Mouse (Mus musculus) adipocyte (in vitro differentiated cells): ENCODE data around the gene Klf6.
A peak's percentile ranks its signal among the peaks of the same experiment; 100 is the strongest.

Source experiments
- DNase-seq: peaks from one replicate; pipeline ENCODE4 v3.0.0-alpha.2; 2016; ENCODE audit warnings: low spot score

The Klf6 gene

DNA sequence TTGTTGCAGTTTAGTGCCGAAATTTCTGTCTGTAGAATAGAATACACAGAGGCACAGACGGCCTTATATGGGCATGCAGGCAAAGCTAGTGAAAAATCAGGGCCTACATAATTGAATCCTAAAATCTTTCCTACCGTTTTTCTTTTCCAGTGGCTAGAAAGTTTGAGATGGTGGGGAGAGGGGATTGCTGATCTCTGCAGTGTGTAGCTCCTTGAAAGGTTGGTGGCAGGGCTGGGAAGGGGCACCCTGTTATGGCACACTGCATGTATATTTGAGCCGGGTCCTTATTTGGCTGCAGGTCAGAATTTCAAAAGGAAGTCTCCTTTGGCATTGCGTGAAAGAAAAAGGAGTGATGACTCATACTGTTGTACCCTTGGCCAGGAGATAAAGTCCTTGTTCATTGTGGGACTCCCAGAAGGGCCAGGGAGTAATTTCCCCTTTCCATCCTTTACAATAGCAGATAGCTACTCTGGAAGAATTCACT lies 2.2 kb downstream of the Klf6 start:
- DNase-seq, result peak; percentile 71

DNA sequence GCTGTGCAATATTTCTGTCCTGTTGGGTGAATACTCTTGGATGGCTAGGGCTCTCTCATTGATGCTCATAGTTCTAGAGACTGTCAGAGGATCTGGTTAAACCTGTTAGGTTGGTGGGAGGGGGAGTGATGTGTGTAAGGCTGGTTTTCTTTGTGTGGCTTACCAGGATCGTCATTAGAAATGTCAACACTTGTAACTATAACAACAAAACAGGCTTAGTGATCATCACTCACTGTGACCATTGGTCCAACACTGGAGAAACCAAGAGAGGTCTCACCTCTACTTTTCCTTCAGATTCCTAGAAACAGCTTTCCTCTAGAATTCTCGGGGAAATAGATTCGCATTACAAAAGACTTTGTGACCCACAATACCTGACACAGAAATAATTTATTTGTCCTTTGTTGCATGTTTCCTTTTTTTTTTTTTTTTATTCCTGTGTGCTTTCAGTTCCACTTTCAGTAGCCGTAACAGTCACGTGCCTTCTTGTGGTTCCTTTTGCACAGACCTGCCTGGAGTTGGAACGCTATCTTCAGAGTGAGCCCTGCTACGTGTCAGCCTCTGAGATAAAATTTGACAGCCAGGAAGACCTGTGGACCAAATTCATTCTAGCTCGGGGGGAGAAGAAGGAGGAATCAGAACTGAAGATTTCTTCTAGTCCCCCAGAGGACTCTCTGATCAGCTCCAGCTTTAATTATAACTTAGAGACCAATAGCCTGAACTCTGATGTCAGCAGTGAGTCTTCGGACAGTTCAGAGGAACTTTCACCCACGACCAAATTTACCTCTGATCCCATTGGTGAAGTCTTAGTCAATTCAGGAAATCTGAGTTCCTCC lies 3.2 kb downstream of the Klf6 start:
- DNase-seq, result no peak

DNA sequence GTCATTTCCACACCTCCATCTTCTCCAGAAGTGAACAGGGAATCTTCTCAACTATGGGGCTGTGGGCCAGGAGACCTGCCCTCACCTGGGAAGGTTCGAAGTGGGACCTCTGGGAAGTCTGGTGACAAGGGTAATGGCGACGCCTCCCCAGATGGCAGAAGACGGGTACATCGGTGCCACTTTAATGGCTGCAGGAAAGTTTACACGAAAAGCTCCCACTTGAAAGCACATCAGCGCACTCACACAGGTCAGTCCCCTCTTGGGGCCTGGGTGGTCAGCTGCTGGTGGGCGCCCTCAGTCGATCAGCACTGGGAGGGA lies 3.8 kb downstream of the Klf6 start:
- no peak for DNase-seq

DNA sequence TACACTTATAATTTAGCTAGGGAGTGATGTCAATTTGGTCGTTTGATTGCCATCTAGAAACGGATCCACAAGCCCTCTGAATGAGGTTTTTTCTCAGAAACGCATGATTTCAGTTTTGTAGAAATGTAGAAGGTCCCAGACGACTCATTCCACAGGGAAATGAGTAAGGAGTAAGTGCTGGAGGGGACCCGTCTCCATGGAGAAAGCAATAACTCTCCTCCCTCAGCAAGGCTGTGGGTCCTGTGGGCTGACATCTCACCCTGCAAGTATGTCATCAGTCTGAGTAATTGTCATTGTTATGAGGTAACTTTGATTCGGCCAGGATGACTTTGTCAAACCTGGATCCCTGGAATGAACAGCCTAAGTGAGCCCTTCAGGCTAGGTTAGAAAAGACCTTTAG lies 4.8 kb downstream of the Klf6 start:
- DNase-seq, result no peak

DNA sequence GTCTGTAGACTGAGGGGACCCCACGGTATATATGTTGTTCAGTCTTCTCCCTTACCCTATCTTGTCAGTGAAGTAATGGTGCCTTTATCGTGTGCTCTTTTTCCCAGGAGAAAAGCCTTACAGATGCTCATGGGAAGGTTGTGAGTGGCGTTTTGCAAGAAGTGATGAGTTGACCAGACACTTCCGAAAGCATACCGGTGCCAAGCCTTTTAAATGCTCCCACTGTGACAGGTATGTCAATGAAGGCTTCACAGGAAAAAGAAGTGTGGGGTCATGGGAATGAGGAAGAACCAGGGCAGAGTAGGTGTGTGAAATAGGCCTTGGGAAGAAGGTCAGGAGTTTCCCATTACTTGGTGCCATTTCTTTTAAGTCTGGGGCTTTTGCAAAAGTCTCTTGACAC lies 5.2 kb downstream of the Klf6 start:
- no peak for DNase-seq

DNA sequence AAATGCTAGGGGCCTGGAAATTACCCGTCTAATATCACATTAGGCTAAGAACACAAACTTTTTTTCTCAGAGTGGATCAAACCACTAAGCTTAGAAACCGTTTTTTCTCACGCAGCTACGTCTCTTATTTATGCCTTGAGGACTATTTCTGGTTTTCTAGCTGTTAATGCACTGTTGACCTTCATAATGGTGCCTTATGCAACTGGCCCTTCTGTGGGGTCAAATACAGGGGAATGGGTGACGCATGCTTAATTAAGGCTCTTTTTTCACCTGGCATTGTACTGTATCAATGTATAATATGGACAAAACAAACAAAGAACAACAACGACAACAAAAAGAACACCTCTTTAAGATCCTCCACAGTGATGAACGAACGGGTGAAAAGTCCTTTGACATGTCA lies 7.1 kb downstream of the Klf6 start:
- peak; percentile 51 for DNase-seq

DNA sequence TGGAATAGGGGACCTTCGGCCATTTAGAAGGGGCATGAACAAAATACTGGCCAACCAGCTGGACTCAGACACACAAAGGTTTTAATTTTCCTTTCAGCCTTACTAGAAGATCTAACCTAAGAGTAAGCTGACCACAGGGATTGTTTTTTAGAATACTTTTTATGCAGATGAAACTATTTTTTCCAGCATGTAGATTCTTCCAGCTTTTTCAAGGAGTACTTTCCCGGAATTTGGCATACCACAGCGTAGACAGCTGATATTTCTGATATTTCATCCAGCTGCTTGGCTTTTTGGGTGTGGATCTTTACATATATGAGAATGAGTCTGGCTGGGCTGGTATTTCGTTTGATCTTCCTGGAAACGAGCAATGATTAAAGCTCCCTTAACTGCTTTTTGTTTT lies 8.2 kb downstream of the Klf6 start:
- DNase-seq, result no peak

DNA sequence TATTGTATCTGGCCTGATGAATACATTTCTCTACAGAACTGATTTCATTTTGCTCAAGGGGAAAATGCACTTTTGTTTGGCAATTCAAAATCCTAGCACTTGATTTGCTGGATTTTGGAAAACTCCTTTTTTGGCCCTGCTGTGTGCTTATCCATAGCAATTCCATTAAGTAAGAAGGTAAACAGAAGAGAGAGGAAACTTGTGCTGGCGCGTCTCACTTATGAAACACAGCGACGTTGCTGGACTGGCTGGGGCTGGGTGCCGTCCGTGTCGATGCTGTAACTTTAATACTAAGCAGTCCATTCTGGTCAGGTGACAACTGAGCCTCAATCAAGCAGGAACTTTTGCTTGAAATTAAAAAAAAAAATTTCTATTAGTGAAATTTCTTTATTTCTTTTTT lies 8.6 kb downstream of the Klf6 start:
- DNase-seq, result peak; percentile 76

DNA sequence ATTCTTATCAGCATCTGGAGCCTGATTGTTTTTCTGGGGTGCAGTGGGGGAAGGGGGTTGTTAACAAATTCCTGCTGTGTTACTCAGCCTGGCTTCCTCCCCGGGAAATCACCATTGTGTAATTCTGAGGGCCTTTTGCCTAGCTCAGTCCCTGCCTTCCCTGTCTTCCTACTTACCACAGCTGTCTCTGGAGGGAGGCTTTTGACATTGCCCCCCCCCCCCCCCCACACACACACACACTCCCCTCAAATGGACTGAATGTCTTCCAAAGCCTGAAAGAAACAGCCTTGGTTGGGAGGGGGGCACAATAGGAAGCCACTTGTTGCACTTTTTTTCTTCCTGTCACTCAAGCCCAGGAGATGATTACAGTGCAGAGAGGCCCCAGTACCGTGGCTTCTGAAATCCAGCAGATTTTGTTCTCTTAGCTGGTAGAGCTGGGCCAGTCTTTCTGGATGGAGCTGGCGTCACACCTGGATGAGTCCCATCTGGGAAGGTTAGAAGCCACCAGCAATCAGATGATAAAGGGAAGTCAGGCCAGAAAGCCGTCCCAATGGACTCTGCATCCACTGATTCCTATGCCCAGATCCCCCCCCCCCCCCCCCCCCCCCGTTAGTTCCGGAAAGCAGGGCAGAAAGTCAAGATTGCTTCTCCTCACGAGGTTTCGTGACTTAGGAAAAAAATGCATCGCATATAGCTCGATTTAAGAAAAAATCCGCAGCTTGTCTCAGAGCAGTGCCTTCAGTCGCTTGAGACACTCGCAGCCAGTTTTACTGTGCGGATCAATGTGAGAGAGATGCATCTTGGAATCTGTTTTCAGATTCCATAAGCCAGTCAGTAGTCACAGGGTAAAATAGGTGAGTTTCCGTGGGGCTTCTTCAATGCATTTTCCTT lies 9.3 kb downstream of the Klf6 start:
- DNase-seq, result peak; percentile 95

DNA sequence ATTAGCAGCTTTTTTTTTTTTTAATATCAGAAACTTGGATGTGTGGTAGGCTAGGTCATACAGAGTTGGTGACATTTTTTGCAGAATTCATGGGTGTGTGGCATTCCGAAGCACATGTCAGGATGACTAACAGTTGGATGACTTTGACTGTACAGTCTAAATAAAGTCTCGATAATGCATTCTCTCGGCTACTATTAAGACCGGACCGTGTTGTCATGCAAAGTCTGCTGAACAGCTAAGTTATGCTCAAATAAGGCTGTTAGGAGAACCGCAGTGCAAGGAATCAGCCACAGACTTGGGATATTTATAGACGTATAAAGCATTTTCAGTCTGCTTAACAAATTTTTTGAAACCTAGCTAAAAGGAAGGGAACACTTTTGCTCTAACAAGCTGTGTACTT lies 10.1 kb downstream of the Klf6 start:
- DNase-seq, result peak; percentile 49

DNA sequence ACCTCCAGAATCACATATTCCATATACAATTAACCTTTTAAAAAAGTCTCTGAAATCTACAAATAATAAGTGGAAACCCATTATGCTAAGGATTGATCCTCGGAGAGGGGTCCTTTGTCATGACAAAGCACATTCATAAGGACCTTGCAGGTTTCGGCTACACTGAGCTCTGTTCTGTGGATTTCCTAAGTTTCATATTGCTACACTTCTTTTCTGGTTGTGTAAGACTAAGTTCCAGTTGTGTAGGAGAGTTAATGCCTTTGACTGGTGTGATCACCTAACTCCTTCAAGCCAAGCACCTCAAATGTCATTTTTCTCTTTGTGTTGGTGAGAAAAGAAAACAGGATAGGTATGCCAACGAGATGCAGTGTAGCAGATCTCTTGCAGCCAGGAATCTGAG lies 12.4 kb downstream of the Klf6 start:
- DNase-seq, result peak; percentile 17

DNA sequence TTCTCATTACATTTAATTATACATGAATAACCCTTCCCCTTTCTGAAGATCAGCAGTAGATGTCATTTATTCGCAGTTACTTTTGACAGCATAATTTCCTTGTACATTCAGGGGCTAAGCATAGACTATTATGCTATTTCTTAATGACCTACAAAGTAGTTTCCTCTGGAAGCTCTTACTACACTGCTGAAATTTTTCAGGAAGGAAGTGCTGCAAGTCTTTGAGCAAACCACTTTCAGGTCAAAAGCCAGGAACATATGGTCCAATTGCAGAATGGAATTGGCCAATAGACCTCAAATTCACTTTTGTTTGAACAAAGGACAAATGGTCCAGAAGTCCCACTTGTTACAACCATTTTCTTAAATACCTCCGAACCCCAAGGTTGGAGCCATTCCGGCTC lies 14.2 kb downstream of the Klf6 start:
- no peak for DNase-seq

DNA sequence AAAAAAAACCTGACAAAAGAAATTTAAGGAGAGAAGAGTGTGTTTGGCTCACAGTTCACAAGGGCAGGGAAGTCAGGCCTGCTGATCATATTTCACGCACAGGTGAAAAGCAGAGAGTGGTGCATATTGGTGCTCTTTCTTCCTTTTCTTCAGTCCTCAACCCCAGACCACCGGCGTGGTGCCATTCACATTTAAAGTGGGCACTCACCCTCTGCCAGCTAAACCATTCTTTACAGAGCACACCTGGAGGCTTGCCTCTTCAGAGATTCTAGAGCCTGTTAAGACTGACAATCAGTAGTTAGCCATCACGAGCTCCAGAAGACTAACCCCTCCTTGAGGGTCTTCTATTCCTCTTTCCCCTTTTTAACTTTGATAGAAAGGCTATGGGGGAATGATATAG lies 17.5 kb downstream of the Klf6 start:
- DNase-seq, result no peak

DNA sequence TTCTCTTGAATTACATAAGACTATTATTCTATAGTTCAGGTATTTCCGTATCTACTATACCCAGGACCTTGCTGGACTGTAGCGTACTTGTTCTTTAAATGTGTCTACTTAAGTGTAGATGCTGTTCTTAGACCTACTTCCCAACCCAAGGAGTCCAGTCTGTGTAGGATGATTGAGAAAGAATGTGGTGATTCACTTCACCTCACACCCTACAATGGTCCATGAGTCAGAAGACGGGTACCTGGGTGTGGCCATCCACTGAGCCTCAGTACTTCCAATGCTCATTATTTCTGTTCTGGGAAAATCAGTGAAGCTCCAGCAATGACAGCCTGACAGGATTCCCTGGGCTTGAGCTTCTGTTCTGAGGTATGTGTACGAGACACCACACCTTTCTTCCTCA lies 25.5 kb downstream of the Klf6 start:
- no peak for DNase-seq

DNA sequence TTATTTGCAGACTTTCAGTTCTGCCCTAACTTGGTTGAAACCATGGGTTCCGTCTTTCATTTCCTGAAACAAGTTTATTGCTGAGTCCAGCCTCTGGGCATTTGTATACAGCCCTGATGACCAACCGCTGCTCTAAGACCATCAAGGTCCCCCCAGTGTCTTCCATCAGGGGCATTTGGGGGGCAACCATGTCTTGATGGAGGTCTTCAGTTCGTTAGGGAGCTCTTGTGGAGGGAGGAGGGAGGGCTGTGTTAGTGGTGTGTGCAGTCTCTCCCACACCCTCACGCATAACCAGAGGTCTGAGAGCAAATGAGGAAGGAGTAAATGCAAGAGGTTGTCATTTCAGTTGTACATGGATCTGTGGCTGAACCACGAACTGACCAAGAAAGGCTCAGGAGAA lies 26.9 kb downstream of the Klf6 start:
- no peak for DNase-seq

DNA sequence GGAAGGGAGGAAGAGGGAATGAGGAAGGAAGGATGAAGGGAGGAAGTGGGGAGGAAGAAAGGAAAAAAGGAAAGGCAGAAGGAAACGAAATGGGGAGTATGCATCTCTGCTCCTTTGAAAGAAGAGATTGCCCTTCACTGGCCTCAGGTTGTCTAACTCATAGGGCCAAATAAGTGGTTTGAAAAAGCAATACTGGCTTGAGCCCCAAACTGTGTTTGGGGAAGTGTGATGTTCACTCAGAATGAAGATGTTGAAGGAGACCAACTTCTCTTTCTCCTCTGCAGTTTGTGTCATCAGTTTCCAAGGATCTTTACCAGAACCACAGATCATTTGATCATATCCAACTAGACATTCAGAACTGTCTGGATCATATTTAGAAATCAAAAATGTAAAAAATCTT lies 27.4 kb downstream of the Klf6 start:
- no peak for DNase-seq

DNA sequence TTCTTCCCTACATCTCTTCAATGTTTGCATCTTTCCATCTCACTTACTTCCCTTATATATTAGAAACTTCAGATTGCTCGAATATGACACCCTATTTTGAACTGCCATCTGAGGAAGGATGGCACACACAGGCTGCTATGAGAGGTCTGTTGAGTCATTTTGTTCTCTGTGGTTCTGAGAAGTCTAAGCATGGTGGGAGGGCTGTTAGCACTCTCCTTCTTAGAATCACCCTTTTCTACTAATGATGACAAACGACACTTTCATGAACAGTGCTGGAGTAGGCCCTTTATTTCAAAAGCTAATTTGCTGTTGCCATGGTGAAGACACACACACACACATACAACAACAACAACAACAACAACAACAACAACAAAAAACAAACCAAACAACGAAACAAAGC lies 28.8 kb downstream of the Klf6 start:
- no peak for DNase-seq

DNA sequence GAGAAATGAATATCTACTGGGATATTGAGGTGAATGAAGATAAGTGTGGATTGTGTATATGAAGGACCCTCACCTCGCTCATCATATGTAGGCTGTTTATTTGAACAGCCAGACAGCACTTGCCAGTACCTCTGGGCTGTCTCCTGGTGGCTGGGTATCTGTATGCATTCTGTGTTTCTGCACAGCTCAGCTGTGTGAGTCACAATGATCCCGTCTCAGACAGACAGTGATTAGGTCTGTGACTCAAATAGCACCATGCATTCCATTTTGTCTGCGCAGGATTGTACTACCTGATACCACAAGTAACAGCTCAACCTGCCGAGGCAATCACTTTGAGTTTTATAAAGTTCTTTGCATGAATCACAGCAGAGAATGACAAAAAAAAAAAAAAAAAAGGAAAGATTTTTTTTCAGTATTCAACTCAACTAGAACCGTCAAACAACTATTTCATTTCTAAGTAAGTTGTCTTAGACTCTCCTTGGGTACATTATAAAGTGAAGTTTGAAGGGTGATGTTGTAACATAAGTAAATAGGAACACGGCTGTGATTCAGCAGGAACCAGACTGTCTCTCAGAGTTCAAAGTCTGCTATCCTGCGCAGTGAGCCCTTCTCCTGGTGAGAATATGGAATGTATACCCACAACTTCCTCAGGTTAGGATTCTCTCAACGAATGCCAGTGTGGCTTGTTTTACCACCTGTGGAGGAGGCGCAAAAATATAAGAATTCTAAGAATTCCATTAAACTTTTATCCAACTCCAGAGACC lies 31.6 kb downstream of the Klf6 start:
- no peak for DNase-seq

DNA sequence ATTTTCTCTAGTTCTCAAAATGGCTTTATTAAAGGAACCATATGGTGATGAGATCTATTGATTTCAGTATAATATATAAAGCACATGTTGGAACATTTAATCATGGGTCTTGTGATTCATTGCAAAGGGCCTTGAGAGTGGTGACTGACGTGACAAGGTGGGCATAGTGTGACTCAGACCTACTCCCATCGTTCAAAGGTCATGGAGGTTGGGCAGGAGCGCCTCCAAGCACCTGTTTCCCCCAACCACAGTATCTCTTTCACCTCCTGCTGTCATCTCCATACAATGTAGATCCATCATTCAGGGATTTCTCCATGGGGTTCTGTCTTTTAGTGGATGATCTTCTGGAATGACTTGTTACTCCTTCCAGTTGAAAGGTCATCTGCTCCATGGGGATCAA lies 33.6 kb downstream of the Klf6 start:
- DNase-seq, result no peak

DNA sequence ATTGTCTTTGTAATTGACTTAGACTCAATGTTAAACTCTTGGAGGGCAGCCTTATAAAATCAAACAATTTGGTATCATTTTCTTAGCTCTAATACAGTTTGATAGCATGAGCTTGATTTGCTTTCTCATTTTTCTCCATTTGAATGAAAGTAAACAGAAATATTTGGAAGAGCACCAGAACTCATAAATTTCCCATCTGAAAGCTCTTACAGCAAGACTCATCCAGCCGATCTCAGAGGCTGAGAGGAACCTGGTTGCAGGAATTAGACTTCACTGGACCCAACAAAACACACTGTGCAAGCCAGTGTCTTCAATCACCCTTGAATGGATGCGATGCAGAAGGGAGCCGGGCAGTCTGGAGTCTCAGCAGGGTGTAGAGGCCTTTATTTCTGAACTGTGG lies 34.6 kb downstream of the Klf6 start:
- DNase-seq, result peak; percentile 71

DNA sequence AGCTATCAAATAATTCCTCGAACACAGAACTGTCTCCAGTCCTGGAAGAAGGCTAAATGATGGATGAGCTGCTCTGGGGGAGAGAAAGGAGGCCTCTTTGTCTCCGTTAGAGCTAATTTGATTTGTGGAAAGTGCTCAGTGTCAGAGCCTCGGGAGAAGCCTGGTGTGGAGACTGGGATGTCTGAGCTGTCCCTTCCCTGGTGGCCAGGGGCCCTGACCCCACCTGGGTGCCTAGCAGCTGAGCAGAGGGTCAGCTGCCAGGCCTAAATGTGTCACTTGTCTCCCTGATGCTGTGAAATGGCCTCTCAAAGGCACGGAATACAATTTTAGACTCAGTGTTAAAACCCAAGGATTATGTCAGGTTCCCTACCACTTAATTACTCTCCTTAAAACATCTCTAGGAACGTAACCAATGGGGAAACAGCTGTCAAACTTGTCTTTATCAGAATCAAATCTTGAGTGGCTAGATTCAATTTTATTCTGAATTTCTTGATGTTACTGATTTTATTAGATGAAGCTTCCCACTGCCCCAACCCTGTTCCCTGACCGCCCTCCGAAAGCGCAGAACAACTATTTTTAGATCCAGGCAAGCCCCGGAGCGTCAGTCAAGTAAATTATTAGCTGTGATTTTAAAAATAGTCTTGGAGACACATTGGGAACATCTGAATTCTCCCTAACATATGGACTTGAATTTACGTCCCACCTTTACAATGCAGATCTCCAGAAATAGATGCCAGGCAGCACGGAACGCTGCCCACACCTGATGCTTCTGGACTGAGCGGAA lies 36.1 kb downstream of the Klf6 start:
- DNase-seq, result no peak

DNA sequence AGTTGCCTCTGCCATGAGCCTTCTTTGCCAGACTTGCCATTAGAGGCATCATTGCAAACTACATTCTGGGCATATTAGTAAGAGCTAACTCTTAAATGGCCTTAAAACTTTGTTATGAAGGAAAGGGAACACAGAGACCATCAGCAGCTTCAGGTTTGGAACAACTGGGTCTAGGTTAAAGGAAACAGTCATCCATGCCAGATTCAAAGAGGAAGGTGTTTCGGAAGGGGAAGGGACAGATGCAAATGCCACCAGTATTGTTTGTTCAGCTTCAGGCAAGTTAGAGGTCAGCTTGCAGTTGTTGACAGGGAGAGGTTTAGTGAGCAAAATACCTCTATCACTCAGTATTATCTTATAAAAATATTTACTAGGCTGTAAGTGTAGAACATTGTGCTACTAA lies 37.7 kb downstream of the Klf6 start:
- no peak for DNase-seq
